Mouse (Mus musculus): ENCODE measurements around the gene Tmem150a.

Tmem150a gene

DNA sequence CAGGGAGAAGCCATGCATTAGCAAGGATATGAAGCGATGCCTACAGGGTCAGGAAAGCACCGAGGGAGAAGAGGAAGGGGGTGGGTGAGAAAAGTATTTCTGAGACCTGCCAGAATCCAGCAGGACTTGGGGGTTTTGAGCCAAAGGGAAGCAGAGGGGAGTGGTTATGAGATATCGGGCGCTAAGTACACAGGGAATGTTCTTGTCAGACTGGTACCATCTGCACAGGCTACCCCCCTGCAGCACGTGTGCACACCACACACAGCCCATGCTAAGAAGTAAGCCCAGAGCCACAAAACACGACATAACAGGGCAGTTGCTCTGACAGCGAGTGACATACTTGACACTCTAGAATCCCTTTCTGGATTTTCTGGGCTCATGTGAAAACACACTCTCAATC, 19.0 kb downstream of the Tmem150a start:
- DNase-seq (ENCODE audit: low spot score): no peak

DNA sequence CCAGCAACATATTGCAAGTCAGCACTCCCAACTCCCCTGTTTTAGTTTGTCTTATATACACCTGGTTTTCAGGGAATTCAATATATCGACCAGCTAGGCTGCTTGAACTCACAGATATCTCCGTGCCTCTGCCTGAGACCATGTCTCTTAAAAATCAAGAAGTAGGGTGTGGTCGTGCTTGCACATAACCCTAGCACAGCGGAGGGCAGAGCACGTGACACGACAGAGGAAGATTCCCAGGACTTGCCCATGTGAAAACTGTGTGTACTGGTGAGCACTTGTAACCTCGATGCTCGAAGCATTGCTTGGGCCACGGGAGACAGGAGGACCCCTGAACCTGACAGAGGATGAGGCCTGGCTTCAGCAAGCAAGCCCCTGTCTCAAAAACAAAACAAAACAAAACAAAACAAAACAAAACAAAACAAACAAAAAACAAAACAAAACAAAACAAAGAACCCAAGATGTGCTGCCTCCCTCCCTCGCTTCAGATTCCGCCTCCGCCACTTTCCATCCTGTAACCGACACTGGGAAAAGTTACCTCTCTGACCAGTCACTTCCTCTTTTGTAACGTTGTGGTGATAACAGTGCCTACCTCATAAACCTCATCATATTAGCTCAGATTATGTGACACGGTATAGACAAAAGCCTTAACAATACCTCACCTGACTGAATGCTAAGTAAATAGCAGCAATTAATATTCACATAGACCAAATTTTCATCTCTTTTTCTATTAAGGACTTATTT, 19.7 kb downstream of the Tmem150a start:
- DNase-seq (ENCODE audit: low spot score): no peak

DNA sequence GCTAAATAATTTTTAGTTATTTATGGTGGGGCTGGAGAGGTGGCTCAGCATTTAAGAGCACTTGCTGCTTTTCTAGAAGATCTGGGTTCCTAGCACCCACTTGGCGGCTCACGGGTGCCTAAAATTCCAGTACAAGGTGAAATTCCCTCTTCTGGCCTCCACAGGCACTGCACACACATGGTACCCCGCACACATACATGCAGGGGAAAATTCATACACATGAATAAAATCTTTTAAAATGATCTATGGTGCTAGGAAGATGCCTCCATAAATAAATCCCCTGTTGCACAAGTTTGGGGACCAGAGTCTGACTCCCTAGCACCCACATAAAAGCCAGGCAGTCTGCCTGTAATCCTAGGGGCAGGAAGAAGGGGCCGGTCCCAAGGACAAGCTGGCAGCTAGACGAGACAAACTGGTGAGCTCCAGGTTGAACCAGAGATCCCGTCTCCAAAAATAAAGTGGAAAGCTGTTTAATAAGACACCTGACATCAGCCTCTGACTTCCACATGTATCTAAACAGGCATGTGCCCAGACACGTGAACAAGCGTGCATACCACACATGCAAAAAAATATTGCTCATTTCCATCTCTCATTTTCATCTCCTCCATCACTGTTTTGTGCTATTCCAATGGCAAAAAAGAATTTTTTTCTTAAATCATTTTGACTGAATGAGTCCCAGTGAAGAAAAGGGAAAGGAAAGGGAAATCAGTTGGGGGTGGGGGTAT, 23.4 kb downstream of the Tmem150a start:
- DNase-seq (ENCODE audit: low spot score): no peak

DNA sequence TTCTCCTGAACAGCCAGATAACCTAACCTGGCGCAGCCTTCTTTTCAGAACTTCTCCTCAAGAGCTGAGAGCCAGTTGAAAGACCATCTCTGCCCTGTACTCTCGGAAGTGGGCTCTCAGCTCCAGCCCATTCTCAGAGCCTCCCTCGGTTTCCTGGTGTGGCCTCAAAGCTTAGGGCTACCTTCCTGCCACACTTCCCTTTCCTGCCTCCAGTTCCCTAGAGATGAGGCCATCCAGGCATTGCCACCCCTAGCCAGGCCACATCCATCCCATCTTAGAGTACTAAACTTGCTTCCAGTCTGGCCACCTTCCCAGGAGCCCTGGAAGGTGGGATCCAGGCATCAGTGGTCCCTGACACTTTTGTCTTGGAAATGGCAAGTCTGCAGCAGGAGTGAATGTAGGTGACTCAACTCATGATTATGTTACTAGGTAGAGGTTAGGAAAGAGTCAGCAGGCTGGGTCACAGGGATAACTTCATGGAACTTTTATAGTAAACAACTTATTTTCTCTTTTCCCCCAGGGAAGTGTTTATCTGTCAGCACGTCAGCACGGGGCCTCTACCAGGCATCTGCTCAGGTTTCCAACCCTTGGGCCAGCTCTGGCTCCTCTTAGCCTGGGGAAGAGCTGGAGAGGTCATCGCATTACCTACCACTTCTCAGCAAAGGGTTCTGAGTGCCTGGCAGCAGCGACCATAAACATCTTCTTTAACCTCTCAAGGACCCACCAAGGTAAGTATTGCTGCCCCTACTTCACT, 24.3 kb downstream of the Tmem150a start:
- no peak for DNase-seq (ENCODE audit: low spot score)

GRCm38 (mm10) chr6:72380131-72380770, 25.0 kb downstream of the Tmem150a start, which contains the start of gene Vamp5:
Gene Vamp5, minus strand, starts transcription at chr6:72380468.
- peak; percentile 82 for DNase-seq (ENCODE audit: low spot score)

- no peak for DNase-seq (ENCODE audit: low spot score)
Observed at GRCm38 (mm10) chr6:72382494-72382893, 27.2 kb downstream of the Tmem150a start.

DNA sequence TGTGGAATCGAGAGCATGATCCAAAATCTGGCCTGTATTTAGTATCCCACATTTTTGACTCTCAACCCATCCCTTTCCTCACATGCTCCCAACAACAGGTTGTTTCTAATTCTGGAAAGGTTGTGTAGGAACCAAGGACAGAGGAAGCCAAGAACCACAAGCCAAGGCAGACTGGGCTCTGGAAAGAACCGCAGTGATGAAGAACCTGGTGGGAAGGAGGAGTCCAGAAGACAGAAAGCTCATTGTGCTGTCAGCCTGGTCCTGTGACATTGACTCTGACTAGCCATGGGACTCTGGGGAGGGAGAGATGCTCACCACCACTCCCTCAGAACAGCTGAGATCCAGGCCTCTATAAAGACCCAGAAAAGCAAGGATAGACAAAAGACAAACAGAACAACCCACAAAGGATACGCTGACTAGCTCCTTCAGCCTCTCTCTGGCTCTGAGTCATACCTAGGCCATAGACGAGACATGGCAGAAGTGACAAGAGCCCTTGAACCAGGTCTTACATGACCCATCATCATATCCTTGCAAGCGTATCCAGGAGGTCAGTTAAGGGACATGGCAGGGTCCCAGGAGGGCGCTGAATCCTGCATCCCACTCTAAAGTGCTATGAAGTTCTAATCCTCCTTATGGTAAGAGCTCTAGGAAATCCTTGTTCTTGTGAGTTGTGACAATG, 28.0 kb downstream of the Tmem150a start:
- DNase-seq (ENCODE audit: low spot score): no peak

GRCm38 (mm10) chr6:72383952-72384351, 28.7 kb downstream of the Tmem150a start:
- DNase-seq (ENCODE audit: low spot score): no peak

GRCm38 (mm10) chr6:72385258-72385657, 30.0 kb downstream of the Tmem150a start:
- no peak for DNase-seq (ENCODE audit: low spot score)

GRCm38 (mm10) chr6:72386561-72386960, 31.3 kb downstream of the Tmem150a start:
- no peak for DNase-seq (ENCODE audit: low spot score)

DNA sequence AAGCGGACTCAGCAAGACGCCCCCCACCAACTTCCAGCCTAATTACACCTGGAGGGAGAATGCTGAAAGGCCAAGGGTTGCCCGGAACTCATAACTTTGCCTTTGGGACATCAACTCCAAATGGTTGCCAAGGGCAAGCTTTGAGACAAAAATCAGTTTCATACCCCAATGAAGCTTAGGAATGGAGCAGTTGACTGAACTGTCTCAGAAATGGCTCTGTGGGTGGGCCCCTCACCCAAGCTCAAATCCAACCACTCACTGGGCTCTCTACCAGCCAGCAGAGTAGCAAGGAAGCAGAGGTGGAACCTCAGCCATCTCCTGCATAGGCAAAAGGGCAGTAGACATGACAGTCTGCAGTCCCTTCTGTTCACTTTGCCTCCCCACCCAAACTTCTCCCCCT, 32.6 kb downstream of the Tmem150a start:
- DNase-seq (ENCODE audit: low spot score): no peak

DNA sequence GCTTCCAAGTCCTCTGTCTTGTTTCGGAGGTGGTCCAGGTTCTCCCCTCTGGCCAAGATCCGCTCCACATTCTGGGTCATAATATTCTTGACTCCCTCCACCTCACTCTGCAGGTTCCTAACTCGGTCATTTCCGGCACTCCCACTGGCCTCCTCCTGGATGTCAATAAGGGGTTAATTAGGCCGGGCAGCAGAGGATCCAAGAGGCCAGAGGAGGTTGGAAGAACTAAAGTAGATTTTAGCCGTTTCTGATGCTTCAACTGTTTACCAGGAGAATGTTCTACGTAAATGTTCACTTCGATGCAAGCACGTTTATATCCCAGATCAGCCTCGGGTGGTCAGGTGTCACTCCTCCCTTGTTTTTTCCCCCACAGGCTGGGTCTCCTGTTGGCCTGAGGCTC, 33.0 kb downstream of the Tmem150a start:
- DNase-seq (ENCODE audit: low spot score): no peak

DNA sequence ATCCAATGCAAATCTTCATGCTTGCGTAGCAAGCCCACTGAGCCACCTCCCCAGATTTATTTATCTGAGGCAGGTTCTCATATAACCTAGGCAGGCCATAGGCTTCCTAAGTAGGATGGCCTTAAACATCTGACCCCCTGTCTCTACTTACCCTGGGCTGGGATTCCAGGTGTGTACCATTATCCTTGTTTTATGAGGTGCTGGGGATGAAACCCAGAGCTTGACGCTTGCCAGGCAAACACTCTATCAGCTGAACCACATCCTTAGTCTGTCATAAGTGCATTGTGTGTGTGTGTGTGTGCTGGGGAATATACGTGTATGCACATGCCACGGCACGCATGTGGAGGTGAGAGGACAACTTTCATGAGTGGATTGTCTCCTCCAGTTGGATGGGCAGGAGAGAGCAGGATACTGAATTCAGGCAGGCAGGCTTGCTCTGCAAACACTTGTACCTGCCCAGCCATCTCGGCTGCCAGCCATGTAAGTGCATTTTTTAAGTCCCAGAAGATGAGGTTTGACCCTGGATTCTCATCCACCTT, 33.6 kb downstream of the Tmem150a start:
- DNase-seq (ENCODE audit: low spot score): no peak

DNA sequence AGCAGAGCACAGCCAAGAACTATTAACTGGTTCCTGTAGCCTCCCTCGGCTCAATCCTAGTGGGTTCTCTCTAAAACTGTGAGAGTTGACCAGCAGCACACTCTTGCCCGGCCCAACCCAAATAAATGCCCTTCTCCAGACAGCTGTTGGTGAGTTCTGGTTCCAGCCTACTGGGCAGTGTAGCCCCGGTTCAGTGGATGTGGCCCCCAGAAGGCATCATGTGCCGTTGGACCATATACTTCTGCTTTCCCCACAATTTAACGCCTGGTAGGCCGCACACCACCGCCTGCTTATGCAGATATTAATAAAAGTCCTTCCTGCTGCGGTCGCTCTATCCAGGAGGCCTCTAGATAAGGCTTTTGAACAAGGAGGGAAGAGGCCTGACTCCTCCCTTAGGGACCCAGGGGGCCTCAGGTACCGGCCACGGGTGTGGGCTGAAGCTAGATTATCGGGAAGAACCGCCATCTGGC, 34.3 kb downstream of the Tmem150a start:
- no peak for DNase-seq (ENCODE audit: low spot score)

DNA sequence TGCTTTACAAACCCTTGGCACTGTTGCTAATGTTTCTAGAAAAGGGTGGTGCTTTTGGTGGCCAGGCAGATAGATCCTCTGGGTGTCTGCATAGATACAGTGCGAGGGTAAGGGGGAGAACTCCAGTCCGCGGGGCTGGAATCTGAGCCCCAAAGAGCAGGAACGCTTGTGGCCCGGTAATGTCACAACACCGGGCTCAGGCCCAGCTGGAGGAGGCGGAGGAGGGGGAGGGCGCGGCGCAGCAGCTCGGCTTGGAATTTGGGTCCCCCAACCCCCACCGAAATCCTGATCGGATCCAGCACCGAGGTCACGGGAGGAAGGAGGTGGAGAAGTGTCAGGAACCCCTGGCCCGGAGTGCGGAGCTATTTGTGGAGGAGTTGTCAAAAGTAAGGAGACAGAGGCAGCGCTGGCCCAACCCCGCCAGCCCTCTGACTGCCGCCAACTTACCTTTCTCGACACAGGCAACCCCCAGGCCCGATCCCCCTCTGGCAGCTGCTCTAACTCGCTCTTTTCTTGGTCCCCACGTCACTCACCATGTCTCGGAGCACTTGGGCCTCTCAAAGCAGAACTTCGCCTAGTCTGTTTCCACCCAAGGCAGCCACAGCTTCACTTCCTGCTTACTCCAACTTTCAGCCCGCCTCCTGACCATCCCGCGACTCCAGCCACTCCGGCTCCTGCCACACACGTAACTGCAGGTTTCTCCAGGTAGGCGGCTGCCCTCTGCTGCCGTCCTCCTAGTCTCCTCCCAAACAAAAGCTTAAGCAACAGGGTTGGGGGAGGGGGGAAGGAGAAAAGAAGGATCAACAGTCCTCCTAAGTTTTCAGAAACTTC, 34.9 kb downstream of the Tmem150a start, which contains the start of gene Vamp8:
TSS of gene Vamp8 (minus strand) at position 763 of the 831 bp plus-strand sequence.
- peak; percentile 87 for DNase-seq (ENCODE audit: low spot score)

GRCm38 (mm10) chr6:72390795-72391521, 35.7 kb downstream of the Tmem150a start:
- peak; percentile 45 for DNase-seq (ENCODE audit: low spot score)

- DNase-seq (ENCODE audit: low spot score): no peak
Observed at GRCm38 (mm10) chr6:72392341-72392740, 37.1 kb downstream of the Tmem150a start.

GRCm38 (mm10) chr6:72396837-72397251, 41.6 kb downstream of the Tmem150a start:
- DNase-seq (ENCODE audit: low spot score): no peak

DNA sequence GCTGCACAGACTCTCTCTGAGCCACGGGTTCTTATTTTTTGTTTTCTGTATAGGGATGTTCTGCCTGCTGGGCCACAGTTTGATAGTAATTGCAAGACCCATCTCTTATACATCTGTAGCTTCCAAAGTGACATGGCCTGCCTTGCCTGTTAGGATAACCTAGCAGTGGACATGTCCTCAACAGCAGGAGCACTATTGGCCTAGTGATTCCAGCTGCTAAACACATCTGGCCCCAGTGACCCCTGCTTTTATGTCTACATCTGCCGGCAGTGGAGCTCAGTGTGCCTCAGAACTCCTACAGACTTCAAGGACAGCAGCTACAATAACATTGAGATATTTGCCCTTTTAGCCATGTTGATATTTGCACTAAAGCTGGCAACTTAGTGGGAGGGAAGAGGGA, 44.7 kb downstream of the Tmem150a start:
- DNase-seq (ENCODE audit: low spot score): no peak

DNA sequence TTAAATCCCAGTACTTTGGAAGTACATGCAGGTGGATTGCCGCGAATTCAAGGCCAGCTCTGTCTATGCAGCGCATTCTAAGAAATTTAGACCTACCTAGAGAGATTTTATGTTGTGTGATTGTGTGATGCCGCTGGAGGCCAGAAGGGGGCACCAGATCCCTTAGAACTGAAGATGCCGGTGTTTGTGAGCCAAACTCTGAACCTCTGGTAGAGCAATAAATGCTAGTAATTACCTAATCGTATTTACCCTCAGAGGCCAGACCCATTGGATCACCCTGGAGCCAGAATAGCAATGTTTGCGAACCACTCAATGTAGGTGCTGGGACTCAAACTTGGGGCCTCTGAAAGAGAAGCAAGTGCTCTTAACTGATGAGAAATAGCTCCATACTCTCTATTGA, 46.6 kb downstream of the Tmem150a start:
- DNase-seq (ENCODE audit: low spot score): peak; percentile 78

Data from urinary bladder, postnatal 14 days (tissue).